Mouse (Mus musculus) urinary bladder, adult 2 months (tissue): ENCODE data around the gene Mrpl2. TPM values are rescaled to one million over a fixed set of nuclear protein-coding genes. Genes with fewer than 3 reads are reported as not detected.

Experiments used
- DNase-seq: peaks from one replicate; pipeline ENCODE4 v3.0.0; 2022; ENCODE audit warnings: low spot score
- polyA plus RNA-seq: library from polyadenylated mRNA; depleted of rRNA; stranded (reverse); fragments of >200 nt; gene quantifications from 2 replicates; pipeline ENCODE4 v1.2.3, GENCODE M21; 2012

The Mrpl2 gene
- polyA plus RNA-seq, 1 experiment: 49.8 TPM

GRCm38 (mm10) chr17:46667712-46668111 is 21.7 kb downstream of the Mrpl2 start:
- DNase-seq: no peak

- DNase-seq: no peak
Observed at GRCm38 (mm10) chr17:46669911-46670310, 23.9 kb downstream of the Mrpl2 start.

GRCm38 (mm10) chr17:46673850-46674529 is 28.0 kb downstream of the Mrpl2 start, which contains the start of gene Rrp36:
TSS of gene Rrp36 (minus strand) at chr17:46674352.
- peak; percentile 71 for DNase-seq

- no peak for DNase-seq
Observed at GRCm38 (mm10) chr17:46674530-46675283, 28.7 kb downstream of the Mrpl2 start.

GRCm38 (mm10) chr17:46678416-46678815 is 32.4 kb downstream of the Mrpl2 start, which contains the start of gene Mea1:
TSS of gene Mea1 (plus strand) at chr17:46678793.
- DNase-seq: no peak

GRCm38 (mm10) chr17:46678911-46679310 is 32.9 kb downstream of the Mrpl2 start:
- DNase-seq: no peak

- no peak for DNase-seq
Observed at GRCm38 (mm10) chr17:46679843-46680759, 34.1 kb downstream of the Mrpl2 start.

- peak; percentile 81 for DNase-seq
Observed at GRCm38 (mm10) chr17:46680760-46681373, 34.8 kb downstream of the Mrpl2 start, which contains the start of gene Klhdc3. TSS of gene Klhdc3 (minus strand) at chr17:46680914.

GRCm38 (mm10) chr17:46681466-46682118 is 35.6 kb downstream of the Mrpl2 start:
- no peak for DNase-seq

GRCm38 (mm10) chr17:46682654-46683389 is 36.8 kb downstream of the Mrpl2 start:
- DNase-seq: no peak

- no peak for DNase-seq
Observed at GRCm38 (mm10) chr17:46685913-46686312, 39.9 kb downstream of the Mrpl2 start.

- DNase-seq: no peak
Observed at GRCm38 (mm10) chr17:46690665-46691064, 44.6 kb downstream of the Mrpl2 start.

- no peak for DNase-seq
Observed at GRCm38 (mm10) chr17:46691390-46691789, 45.4 kb downstream of the Mrpl2 start.

GRCm38 (mm10) chr17:46694517-46695063 is 48.6 kb downstream of the Mrpl2 start:
- no peak for DNase-seq

- DNase-seq: no peak
Observed at GRCm38 (mm10) chr17:46698515-46698914, 52.5 kb downstream of the Mrpl2 start.

- DNase-seq: no peak
Observed at GRCm38 (mm10) chr17:46699245-46699644, 53.2 kb downstream of the Mrpl2 start.
